Mouse (Mus musculus): ENCODE data around the gene Cyp4a32. TPM values are rescaled to one million over a fixed set of nuclear protein-coding genes. Genes with fewer than 3 reads are reported as not detected.
"Not testable (repeated sequence)": the region's sequence is repeated elsewhere in the genome, so short reads cannot be mapped to it uniquely, and the experiment has no call there.

Cyp4a32 gene
- total RNA-seq, 2 experiments from 2014 or later, result not detected

- intact Hi-C loops (cut with DNase I), result no loop called here
- no peak for DNase-seq (ENCODE audit: low spot score)
These were observed 50.1 kb downstream of the Cyp4a32 start for GRCm38 (mm10) chr4:115650866-115651265.

- intact Hi-C loops (cut with DNase I), result loop anchor here (2.0 kb wide), 1 partner anchor 53 kb away; no protein-coding TSS in a partner anchor
- not testable (repeated sequence) for DNase-seq (ENCODE audit: low spot score)
These were observed 55.2 kb downstream of the Cyp4a32 start for GRCm38 (mm10) chr4:115655841-115656534.

GRCm38 (mm10) chr4:115656535-115656922, 55.8 kb downstream of the Cyp4a32 start:
- DNase-seq (ENCODE audit: low spot score), result not testable (repeated sequence)
- intact Hi-C loops (cut with DNase I), result loop anchor here (2.0 kb wide), 1 partner anchor 52 kb away; no protein-coding TSS in a partner anchor

- DNase-seq (ENCODE audit: low spot score), result peak; percentile 32
- intact Hi-C loops (cut with DNase I), result loop anchor here (2.0 kb wide), 1 partner anchor 52 kb away; no protein-coding TSS in a partner anchor
These were observed 56.5 kb downstream of the Cyp4a32 start for GRCm38 (mm10) chr4:115657104-115657866.

- DNase-seq (ENCODE audit: low spot score), result no peak
- intact Hi-C loops (cut with DNase I), result loop anchor here (2.0 kb wide), 1 partner anchor 51 kb away; no protein-coding TSS in a partner anchor
These were observed 57.1 kb downstream of the Cyp4a32 start for GRCm38 (mm10) chr4:115657867-115658249.

DNA sequence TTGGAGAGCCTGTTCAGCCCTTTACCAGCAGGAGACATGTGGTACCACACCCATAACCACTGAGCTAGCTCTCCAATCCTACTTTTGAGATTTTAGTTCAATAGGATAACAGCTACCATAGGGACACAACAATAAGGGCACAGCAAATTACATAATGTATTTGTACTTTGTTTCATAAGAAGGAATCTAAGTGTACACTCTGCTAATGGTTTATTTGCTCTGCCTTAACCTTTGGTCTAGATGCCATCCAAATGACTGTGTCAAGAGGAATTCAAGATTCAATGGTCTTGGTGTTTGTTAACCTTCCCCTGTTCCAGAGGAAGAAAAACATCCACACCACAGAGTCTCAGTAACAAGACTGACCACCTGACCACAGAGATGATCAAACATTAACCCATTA, 58.4 kb downstream of the Cyp4a32 start:
- DNase-seq (ENCODE audit: low spot score), result no peak
- intact Hi-C loops (cut with DNase I), result no loop called here

Other genes starting within 250 kb of the Cyp4a32 start
- not detected for gene Cyp4a12b, start 189.3 kb upstream of the Cyp4a32 start, total RNA-seq (2021)
- gene Cyp4a30b, start 148.4 kb upstream of the Cyp4a32 start, total RNA-seq (2021), result not detected
- not detected for gene Cyp4a14, start 104.8 kb upstream of the Cyp4a32 start, total RNA-seq (2021)
- not detected for gene Cyp4a10, start 82.7 kb upstream of the Cyp4a32 start, total RNA-seq (2021)
- not detected for gene Cyp4a31, start 37.3 kb upstream of the Cyp4a32 start, total RNA-seq (2021)
- 10 to 100 TPM; 22.8 to 27.9 TPM for gene Cyp4b1, start 46.8 kb downstream of the Cyp4a32 start, total RNA-seq (2021)
- 10 to 100 TPM; 33.4 to 37.0 TPM for gene Efcab14, start 136.8 kb downstream of the Cyp4a32 start, total RNA-seq (2021)
- under 1 TPM; 0.55 to 0.78 TPM for gene Tex38, start 180.0 kb downstream of the Cyp4a32 start, total RNA-seq (2021)
- gene Atpaf1, start 183.8 kb downstream of the Cyp4a32 start, total RNA-seq (2021), result 10 to 100 TPM; 78.8 to 79.6 TPM
- 1 to 10 TPM; 4.5 to 5.4 TPM for gene Mob3c, start 227.1 kb downstream of the Cyp4a32 start, total RNA-seq (2021)
- 10 to 100 TPM; 19.8 to 21.9 TPM for gene Mknk1, start 238.2 kb downstream of the Cyp4a32 start, total RNA-seq (2021)

Measured in heart, postnatal 25 days (tissue).